Mouse (Mus musculus): ENCODE results near the gene Chil4. TPM values are rescaled to one million over a fixed set of nuclear protein-coding genes. Genes with fewer than 3 reads are reported as not detected.

The Chil4 gene
- polyA plus RNA-seq (2015; fragmentation: Nextera tagmentation; extraction: Ambion mirVana) = not detected in 2 replicates

GRCm38 (mm10) chr3:106219407-106219806 is at the start of gene Chil4:
Chil4 (minus strand) TSS chr3:106219507.

GRCm38 (mm10) chr3:106167464-106167863 is 51.8 kb downstream of the Chil4 start, which contains the start of gene Chil3:
Chil3 (minus strand) TSS chr3:106167564.

Other genes with a start within 250 kb of the Chil4 start
- gene Ovgp1, start 245.8 kb downstream of the Chil4 start, polyA plus RNA-seq (2015; fragmentation: Nextera tagmentation; extraction: Ambion mirVana) = 0.95 and 1.2 TPM in 2 replicates
- gene Pifo, start 204.9 kb downstream of the Chil4 start, polyA plus RNA-seq (2015; fragmentation: Nextera tagmentation; extraction: Ambion mirVana) = not detected in 2 replicates
- not detected in 2 replicates for gene Chil5, start 186.7 kb downstream of the Chil4 start, polyA plus RNA-seq (2015; fragmentation: Nextera tagmentation; extraction: Ambion mirVana)
- 0.12 and 0.14 TPM in 2 replicates for gene Chia1, start 106.3 kb downstream of the Chil4 start, polyA plus RNA-seq (2015; fragmentation: Nextera tagmentation; extraction: Ambion mirVana)
- 5.7 and 8.9 TPM in 2 replicates for gene Chil3, start 51.9 kb downstream of the Chil4 start, polyA plus RNA-seq (2015; fragmentation: Nextera tagmentation; extraction: Ambion mirVana)
- gene Chil6, start 186.7 kb upstream of the Chil4 start, polyA plus RNA-seq (2015; fragmentation: Nextera tagmentation; extraction: Ambion mirVana) = not detected in 2 replicates

All from adrenal gland, postnatal 0 days (tissue).